Mouse (Mus musculus) lung, postnatal 0 days (tissue): ENCODE data around the gene Map2k4. TPM values are rescaled to one million over a fixed set of nuclear protein-coding genes. Genes with fewer than 3 reads are reported as not detected.

Source experiments
- ATAC-seq: fragments of 200-750 bp; cut with Nextera tagmentation; 2 replicates; pipeline ENCODE4 v1.8.0; 2017; ENCODE audit warnings: moderate library complexity
- DNase-seq: peaks from one replicate; pipeline ENCODE4 v3.0.0-alpha.2; 2016; ENCODE audit warnings: low spot score
- H3K27ac ChIP-seq: fragments of 300-500 bp; sonication (generic); 2 replicates; pipeline ENCODE4 v1.5.1; 2014; ENCODE audit warnings: antibody characterized with exemption, mild to moderate bottlenecking, low read length, mixed read lengths
- H3K27me3 ChIP-seq: fragments of 300-500 bp; sonication (generic); replicated peaks from 2 replicates; pipeline ENCODE4 v1.6.1; 2014; ENCODE audit warnings: low read length, mixed read lengths; ENCODE audit not compliant: insufficient read depth
- H3K36me3 ChIP-seq: fragments of 300-500 bp; sonication (generic); 2 replicates; pipeline ENCODE4 v1.6.1; 2014; ENCODE audit warnings: low read length, mixed read lengths; ENCODE audit not compliant: insufficient read depth
- H3K4me1 ChIP-seq: fragments of 300-500 bp; sonication (generic); 2 replicates; pipeline ENCODE4 v1.6.1; 2014; ENCODE audit warnings: antibody characterized with exemption, low read depth, low read length, mixed read lengths; ENCODE audit not compliant: insufficient read depth
- H3K4me2 ChIP-seq: fragments of 300-500 bp; sonication (generic); replicated peaks from 2 replicates; pipeline ENCODE4 v1.6.1; 2014; ENCODE audit warnings: low read depth, mild to moderate bottlenecking, low read length, moderate library complexity, mixed read lengths
- H3K4me3 ChIP-seq: fragments of 300-500 bp; sonication (generic); 2 replicates; pipeline ENCODE4 v1.5.1; 2014; ENCODE audit warnings: low read depth, low read length
- H3K9ac ChIP-seq: fragments of 300-500 bp; sonication (generic); replicated peaks from 2 replicates; pipeline ENCODE4 v1.6.1; 2014; ENCODE audit warnings: low read depth, mild to moderate bottlenecking
- H3K9me3 ChIP-seq: fragments of 300-500 bp; sonication (generic); 2 replicates; pipeline ENCODE4 v1.6.1; 2016; ENCODE audit warnings: low read length, mixed read lengths
- CTCF ChIP-seq: IDR thresholded peaks from 2 replicates; pipeline ENCODE4 v1.5.1; 2016; ENCODE audit warnings: antibody characterized with exemption, mild to moderate bottlenecking
- EP300 ChIP-seq: IDR thresholded peaks from 2 replicates; pipeline ENCODE4 v1.6.1; 2016; ENCODE audit warnings: antibody characterized with exemption, mild to moderate bottlenecking, control low read depth
- WGBS: fragments of 180-500 bp; shearing (Covaris S2); extraction: QIAGEN DNeasy Blood & Tissue Kit; methylation state at CpG from one replicate; pipeline ENCODE4 v1.1.7; 2014; 5-methylcytosine and 5-hydroxymethylcytosine counted together
- polyA plus RNA-seq: library from polyadenylated mRNA; unstranded; fragments of >200 nt; fragmentation: Nextera tagmentation; extraction: Ambion mirVana; gene quantifications from 2 replicates; pipeline ENCODE4 v1.2.1, GENCODE M21; 2015

Gene Map2k4
- polyA plus RNA-seq, 1 experiment from 2014 or later, result 42.2 TPM

GRCm38 (mm10) chr11:65794428-65795219 lies 6.5 kb upstream of the Map2k4 start:
- no peaks in the 10 kb centered on the region for H3K36me3 ChIP-seq
- no peak overlapping the region for H3K4me3 ChIP-seq
- no peak overlapping the region for H3K27ac ChIP-seq
- no peaks in the 10 kb centered on the region for H3K4me1 ChIP-seq
- H3K9me3 ChIP-seq, result no peaks in the 10 kb centered on the region
- no peak; the same call in 1 of the 2 replicates for ATAC-seq
- 45% methylated on average over 10 of the region's 10 CpGs for WGBS
- H3K9ac ChIP-seq, result no peak overlapping the region
- no peak overlapping the region for H3K4me2 ChIP-seq
- peak; percentile 41 for DNase-seq
- TF ChIP-seq CTCF (no peak), EP300 (0 out of 2 replicates have a peak, but pooled peaks have one; percentile 17)
- no peaks in the 10 kb centered on the region for H3K27me3 ChIP-seq

DNA sequence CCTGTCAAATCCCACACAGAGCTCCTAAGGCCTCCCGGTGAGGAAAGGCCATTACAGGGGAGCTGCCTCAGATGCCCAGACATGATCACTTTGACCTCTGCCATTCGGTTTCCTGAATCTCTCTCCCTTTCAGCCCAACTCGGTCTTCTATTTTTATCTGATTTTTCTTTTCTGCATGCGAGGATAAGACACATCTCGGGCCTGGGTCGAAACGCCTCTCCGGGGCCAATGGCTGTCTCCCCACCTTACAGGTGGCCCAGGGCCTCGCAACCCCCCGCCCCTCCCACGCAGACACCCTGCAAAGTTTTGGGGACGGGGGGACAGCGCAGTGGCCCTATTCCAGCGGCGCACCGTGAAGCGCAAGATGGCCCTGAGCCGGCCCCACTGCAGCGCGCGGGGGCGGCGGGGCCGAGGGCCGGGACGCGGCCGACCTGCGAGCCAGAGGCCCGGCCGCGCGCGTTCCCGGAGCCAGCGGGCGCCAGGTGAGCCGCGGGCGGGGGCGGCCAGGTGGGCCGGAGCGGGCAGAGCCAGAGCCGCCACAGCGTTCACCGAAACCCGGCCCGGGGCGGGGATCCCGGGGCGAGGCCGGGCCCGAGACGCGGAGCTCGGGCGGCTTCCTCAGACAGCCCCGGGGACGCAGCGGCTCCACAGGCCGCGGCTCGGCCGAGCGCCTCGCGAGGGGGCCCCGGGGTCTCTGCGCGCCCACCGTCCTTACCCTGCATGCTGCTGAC lies 511 bp downstream of the Map2k4 start:
- H3K27me3 ChIP-seq, result no peaks in the 10 kb centered on the region
- peak overlapping the region; percentile 74 for H3K4me2 ChIP-seq
- H3K4me3 ChIP-seq, result peak overlapping the region; percentile 99
- peaks cover 17% of the 10 kb centered on the region; the same call in 1 of the 2 replicates for H3K4me1 ChIP-seq
- peak overlapping the region; percentile 94 for H3K27ac ChIP-seq
- no peak for TF ChIP-seq EP300
- no peak for TF ChIP-seq CTCF
- no peaks in the 10 kb centered on the region for H3K9me3 ChIP-seq
- H3K9ac ChIP-seq, result peak overlapping the region; percentile 96
- DNase-seq, result peak; percentile 42
- peak; percentile 84 for ATAC-seq
- under 1% methylated on average over 55 of the region's 71 CpGs for WGBS
- no peaks in the 10 kb centered on the region for H3K36me3 ChIP-seq

GRCm38 (mm10) chr11:65786160-65786559 lies 1.9 kb downstream of the Map2k4 start:
- Histone ChIP-seq H3K9me3 (no peaks in the 10 kb centered on the region), H3K4me3 (no peak overlapping the region), H3K4me1 (peaks cover 17% of the 10 kb centered on the region; the same call in 1 of the 2 replicates), H3K9ac (no peak overlapping the region), H3K27me3 (no peaks in the 10 kb centered on the region), H3K27ac (no peak overlapping the region), H3K36me3 (no peaks in the 10 kb centered on the region), H3K4me2 (peak overlapping the region; percentile 74; the same call in 1 of the 2 replicates)
- TF ChIP-seq EP300 (no peak), CTCF (no peak)
- no peak for DNase-seq
- WGBS, result 74% methylated on average over 2 of the region's 2 CpGs
- no peak for ATAC-seq

DNA sequence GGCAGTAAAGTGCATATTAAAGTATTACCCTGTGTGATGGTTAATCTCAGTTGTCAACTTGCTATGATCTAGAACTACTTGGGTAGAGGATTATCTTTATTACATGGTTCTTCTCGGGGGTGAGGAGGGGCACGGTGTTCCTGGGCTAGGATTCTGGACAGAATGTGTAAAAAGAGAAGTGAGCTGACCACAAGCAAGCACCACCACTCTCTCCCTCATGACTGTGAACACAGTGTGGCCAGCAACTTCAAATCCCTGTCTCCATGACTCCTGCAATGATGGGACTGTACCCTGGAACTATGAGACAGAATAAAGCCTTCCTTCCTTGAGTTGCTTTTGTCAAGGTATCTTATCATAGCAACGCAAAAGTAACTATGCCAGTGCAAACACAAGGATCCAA lies 6.5 kb downstream of the Map2k4 start:
- Histone ChIP-seq H3K9me3 (no peaks in the 10 kb centered on the region), H3K4me3 (no peak overlapping the region), H3K36me3 (peaks cover 5% of the 10 kb centered on the region; the same call in 1 of the 2 replicates), H3K9ac (no peak overlapping the region), H3K4me2 (no peak overlapping the region), H3K27me3 (no peaks in the 10 kb centered on the region), H3K27ac (no peak overlapping the region), H3K4me1 (peaks cover 15% of the 10 kb centered on the region; the same call in 1 of the 2 replicates)
- DNase-seq (no peak), ATAC-seq (no peak)
- no peak for TF ChIP-seq CTCF
- no peak for TF ChIP-seq EP300
- WGBS, result 76% methylated on average over 3 of the region's 3 CpGs

GRCm38 (mm10) chr11:65779578-65779977 lies 8.5 kb downstream of the Map2k4 start:
- no peak for ATAC-seq
- Histone ChIP-seq H3K4me1 (peaks cover 1% of the 10 kb centered on the region; the same call in 1 of the 2 replicates), H3K9me3 (no peaks in the 10 kb centered on the region), H3K4me3 (no peak overlapping the region), H3K4me2 (no peak overlapping the region), H3K27me3 (no peaks in the 10 kb centered on the region), H3K36me3 (peaks cover 5% of the 10 kb centered on the region; the same call in 1 of the 2 replicates), H3K9ac (no peak overlapping the region), H3K27ac (no peak overlapping the region)
- DNase-seq, result no peak
- no peak for TF ChIP-seq CTCF
- no peak for TF ChIP-seq EP300
- WGBS, result 100% methylated on average over 1 of the region's 1 CpGs

GRCm38 (mm10) chr11:65779066-65779465 lies 9.0 kb downstream of the Map2k4 start:
- no peak overlapping the region for H3K27ac ChIP-seq
- H3K4me3 ChIP-seq, result no peak overlapping the region
- DNase-seq (no peak), ATAC-seq (no peak)
- 37% methylated on average over 1 of the region's 1 CpGs for WGBS
- peaks cover 5% of the 10 kb centered on the region; the same call in 1 of the 2 replicates for H3K36me3 ChIP-seq
- no peaks in the 10 kb centered on the region; the same call in 1 of the 2 replicates for H3K4me1 ChIP-seq
- H3K9me3 ChIP-seq, result no peaks in the 10 kb centered on the region
- TF ChIP-seq CTCF (no peak), EP300 (no peak)
- H3K27me3 ChIP-seq, result no peaks in the 10 kb centered on the region
- no peak overlapping the region for H3K4me2 ChIP-seq
- H3K9ac ChIP-seq, result no peak overlapping the region
